Mouse (Mus musculus) left cerebral cortex, postnatal 10 days (tissue): ENCODE data around the gene Scd2. TPM values are rescaled to one million over a fixed set of nuclear protein-coding genes. Genes with fewer than 3 reads are reported as not detected.
"Not testable (repeated sequence)": the region's sequence is repeated elsewhere in the genome, so short reads cannot be mapped to it uniquely, and the experiment has no call there.

Experiments
- DNase-seq, 2 experiments: peaks; one replicate each; pipeline ENCODE4 v3.0.0; 2021 to 2022; ENCODE audit warnings: low spot score in 2 of 2, mixed read lengths in 1 of 2; ENCODE audit errors: extremely low spot score in 1 of 2
- intact Hi-C: fragments of 180-260 bp; cut with DNase I; formaldehyde crosslinking; loops from one replicate; pipeline ENCODE4 v1.15.1; 2025
- total RNA-seq, 2 experiments: library from RNA; stranded (reverse); gene quantifications; 2 replicates each; pipeline ENCODE4 v1.2.3; 2021

Scd2 gene
- 100 to 1,000 TPM; 603 to 619 TPM for total RNA-seq

DNA sequence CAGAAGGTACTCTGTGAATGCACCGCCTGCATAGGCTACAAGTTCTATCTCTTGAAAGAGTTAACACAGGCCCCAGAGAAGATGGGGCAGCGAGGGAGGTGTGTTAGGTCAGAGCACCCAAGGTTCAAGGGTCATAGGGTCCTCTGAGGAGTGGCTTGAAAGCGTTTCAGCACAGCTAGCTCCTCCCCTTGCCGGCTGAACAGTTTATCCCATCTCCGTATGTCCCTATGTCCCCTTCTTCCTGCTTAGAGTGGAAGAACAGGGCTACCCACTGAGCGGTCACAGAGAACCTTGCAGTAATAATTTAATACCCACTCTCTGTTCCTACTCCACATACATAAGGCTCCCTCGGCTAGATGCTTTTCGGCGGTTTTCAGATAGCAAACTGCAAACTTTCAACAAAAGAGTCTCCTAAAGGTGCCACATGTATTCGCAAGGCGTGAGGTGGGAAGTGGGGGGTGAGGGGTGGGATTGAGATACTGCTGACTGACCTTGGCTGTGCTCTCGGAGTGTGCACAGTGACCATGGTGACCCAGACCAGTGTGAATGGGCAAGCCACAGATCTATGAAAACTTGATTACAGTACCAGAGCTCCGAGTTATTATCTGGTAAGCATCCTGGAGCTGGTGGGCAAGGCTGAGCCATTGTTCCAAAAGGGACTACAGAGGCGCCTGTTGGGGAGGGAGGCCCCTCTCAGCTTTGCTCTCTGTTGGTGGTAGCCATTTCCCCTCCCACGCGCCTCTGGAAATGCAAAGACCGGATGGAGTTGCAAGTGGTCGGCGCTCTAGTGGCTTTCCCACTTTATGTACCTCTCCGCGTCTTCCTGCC is at the start of gene Scd2:
Gene Scd2 (plus strand): TSS at position 734 of the 828 bp plus-strand sequence.
- intact Hi-C loops = no loop called here
- DNase-seq = peak in 1 of 2 experiments; percentile 41

DNA sequence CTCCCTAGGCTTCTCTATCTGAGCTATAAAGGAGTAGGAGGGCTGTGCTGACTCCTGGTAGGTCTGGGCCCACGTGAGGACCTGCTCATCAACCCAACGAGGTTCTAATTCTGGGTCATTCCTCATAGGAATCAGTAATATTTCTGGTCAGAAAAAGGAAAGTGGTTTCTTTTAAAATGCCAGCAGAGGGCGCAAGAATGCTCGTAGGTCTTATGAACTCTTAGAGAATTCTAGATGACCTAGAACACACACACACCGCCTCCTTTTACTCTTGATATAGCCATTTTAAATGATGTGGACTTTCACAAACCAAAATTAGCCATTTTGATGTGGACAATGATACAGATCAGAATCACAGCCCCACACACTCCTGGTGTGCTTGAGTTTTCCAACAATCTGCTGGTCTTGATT is 47.7 kb upstream of the Scd2 start:
- intact Hi-C loops = no loop called here
- DNase-seq = peak in 1 of 2 experiments; percentile 43

DNA sequence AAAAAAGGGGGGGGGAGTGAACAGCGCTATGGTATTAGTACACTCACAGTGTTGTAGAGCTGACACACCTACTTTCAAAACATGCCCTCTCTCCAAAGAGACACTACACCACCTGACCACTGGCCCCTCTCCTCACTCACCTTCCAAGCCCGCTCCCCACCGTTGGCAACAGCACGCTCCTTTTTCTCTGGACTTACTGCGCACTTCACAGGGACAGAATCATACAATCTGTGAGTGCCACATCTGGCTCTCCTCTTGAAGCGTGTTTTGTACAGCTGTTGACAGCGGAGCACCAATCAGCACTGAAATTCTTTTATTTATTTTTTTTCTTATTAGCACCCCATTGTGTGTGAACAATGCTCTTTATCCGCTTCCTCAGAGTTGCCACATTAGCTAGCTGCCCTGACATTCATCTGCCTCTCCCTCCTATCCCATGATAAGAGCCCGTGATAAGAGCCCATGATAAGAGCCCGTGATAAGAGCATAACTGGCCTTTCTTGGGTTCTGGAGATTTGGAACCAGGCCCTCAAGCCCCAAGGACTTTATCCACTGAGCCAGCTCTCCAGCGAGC is 47.0 kb upstream of the Scd2 start:
- DNase-seq = no peak
- intact Hi-C loops = no loop called here

DNA sequence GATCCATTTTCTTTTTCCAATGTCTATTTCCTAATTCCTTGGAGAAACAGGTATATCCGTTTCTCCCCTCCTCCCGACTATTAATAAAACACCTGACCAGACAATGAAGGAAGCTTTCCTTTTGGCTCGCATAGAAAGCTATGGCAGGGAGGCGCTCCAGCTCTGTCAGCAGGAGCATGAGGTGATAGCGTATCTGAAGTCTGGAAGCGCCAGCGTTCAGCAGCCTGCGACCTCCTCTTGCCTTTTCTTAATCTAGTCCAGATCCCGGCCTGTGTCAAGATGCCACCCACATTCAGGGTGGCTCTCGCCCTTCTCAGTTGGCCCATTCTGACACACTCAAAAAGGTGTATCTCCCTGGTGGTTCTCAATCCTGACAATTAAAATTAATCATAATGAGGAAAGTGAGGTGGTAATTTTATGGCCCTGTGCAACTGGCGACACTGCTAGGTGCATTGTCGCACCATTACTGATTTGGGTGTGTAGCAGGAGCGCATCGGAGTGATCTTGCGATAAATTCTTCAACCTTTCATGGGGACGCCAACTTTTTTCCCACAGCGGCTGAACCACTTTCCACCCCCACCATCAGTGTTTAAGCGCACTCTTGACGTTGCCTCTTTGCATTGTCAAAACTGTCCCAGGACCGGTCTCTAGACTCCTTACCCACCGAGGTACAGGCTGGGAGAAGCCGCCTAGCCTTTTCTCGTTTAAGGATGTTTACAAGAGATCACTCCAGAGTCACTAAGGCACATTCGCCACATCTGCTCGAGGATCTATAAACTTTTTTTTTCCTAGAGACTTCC is 46.0 kb upstream of the Scd2 start:
- intact Hi-C loops = loop anchor here (1.0 kb wide), 1 partner anchor 47 kb away; no protein-coding TSS in a partner anchor
- DNase-seq = no peak

DNA sequence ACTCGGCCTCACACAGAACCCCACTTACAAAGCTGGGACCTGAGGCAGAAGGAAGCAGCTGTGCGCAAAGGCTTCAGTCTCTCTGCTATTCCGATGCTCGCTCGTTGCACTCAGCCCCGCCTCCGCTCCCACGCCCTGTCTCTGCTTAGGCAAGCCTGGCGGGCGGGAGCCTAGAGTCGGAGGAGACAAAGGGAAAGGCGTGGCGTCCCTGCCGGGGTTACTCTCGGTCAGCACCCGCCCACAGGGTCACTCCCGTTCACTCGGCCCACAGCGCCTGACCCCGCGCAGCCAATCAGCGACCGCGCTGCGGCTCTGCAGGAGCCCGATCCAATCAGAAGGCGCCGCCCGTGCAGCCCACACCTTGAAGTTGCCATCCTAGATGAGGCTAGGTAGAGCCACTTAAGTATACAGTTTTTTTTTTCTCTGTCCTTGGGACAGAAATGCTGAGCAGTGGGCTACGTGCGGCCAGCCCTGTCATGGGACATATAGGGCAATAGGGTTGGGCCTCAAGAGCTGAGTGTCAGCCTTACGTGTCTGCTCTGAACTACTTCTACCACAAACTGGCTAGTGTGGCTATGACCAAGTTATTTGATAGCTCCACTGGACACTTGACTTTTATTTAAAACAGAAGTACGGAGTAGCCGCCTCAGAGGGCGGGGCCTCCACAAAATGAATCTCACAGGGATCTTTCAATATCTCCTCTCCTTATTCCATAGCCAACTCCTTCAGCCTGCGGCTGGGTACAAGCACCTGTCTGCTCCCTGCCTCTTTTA is 45.2 kb upstream of the Scd2 start:
- peak; percentile 87 to 99 for DNase-seq
- intact Hi-C loops = loop anchor here (1.0 kb wide), 1 partner anchor 46 kb away; no protein-coding TSS in a partner anchor

DNA sequence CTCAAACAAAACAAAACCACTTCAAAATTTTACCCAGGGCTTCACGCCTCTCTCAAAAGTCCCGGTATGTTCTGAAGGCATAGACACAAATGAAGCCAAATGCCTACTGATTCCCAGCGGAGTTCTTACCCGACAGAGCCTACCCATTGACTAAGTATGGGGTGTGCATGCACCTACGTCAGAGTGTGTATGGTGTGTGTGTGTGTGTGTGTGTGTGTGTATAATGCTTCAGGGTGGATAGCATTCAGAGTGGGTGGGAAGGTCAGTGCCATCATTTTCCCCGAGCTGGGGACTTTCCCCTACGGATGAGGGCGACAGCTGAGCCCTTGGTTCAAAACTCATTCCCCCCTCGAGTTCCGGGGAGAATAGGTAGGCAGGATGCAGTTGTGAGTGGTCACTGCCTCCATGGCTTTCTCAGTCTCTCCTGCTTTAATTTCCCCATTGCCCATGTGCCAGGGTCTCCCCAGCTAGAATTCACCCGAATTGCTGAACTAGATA is 44.6 kb upstream of the Scd2 start:
- intact Hi-C loops = loop anchor here (1.0 kb wide), 1 partner anchor 45 kb away; no protein-coding TSS in a partner anchor
- DNase-seq = no peak

DNA sequence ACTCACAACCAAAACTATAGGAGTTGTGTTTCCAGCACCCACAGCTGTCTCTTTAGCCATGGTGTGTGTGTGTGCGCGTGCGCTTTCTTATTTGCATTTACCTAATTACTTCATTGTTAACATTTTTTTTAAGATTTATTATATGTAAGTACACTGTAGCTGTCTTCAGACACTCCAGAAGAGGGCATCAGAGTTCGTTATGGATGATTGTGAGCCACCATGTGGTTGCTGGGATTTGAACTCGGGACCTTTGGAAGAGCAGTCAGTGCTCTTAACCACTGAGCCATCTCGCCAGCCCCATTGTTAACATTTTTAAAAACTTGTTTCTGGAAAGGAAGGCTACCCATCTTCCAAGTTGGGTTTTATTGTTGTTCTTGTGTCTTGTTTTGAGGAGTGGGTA is 42.3 kb upstream of the Scd2 start:
- DNase-seq, intact Hi-C loops: not testable (repeated sequence)

DNA sequence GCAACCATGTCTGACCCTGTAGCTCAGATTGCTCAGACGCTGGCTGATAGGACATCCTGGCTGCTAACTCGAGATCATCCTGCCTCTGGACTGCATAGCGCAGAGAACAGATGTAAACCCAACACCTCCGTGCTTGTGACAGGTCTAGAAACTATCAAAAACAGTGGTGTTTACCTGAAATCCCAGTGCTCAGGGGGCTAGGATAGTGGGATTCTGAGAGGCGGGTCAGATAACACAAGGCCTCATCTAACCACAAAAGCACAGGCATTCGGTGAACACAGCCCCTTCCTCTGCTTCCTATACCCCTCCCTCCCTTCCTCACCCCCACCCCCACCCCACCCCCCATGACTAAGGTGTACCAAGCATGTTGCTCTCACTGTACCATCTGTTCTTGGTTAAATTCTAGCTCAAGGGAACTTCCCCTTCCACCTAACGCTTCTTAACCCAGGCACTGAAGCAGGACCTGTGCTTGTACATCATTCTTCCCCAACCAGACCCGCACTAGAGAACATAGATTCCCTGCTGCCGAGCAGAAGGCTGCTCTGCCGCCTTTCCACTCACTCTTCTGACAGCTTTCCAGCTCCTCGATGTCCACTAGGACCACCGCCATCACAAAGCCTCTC is 41.4 kb upstream of the Scd2 start:
- intact Hi-C loops = no loop called here
- no peak for DNase-seq

DNA sequence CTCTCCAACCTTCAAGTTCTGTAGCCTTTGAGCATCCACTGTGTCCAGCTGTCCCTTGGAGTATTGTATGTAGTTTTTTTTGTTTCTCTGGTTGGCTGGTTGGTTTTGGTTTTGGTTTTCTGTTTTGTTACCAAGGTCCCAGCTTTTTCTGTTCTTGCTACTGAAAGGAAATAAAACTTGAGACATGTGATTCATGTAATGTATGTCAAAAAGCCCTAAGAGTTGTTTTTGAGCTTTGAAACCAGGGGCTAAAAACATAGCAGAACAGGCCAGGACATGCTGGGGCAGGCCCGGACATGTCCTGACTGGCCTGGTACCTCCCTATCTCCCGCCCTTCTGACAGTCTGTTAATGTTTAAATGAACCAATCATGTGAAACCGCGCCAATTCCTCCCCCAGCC is 39.4 kb upstream of the Scd2 start:
- intact Hi-C loops, DNase-seq: not testable (repeated sequence)

DNA sequence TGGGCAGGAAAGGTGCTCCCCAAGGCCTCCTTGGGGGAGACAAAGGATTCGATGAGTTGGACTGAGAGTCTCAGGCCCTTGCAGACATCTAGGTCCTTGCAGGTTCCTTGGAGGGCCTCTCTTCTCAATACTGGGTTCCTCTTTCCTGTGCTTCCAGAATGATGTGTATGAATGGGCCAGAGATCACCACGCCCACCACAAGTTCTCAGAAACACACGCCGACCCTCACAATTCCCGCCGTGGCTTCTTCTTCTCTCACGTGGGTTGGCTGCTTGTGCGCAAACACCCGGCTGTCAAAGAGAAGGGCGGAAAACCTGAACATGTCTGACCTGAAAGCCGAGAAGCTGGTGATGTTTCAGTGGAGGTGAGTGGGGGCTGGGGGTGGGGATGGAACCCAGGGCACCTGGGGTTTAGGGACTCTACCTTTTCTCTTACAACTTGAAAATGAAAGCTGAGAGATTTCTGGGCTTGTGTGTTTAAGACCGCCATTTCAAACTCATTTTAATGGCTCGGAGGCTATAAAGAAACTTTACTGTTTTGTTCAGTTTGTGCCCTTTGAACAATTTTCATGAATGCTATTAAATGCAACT is 36.0 kb upstream of the Scd2 start:
- no peak for DNase-seq
- intact Hi-C loops = no loop called here

DNA sequence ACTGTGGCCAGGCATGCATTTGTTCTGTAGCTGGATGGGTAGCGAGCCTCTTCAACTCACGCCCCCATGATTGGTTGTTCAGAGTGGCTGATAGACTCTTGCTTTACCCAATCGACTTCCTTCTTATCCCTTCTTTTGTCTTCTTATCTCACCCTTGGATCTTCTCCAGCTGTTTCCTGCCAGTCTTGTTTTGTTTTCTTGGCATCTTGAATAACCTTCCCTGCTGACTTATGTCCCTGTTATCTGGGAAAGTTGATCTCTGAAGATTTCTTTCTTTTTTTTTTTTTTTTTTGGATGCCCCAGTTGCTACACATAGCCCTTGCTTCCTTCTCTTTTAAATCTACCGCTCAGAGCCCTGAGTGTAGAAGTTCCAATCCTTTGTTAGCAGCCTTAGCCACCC is 34.0 kb upstream of the Scd2 start:
- DNase-seq = no peak
- intact Hi-C loops = no loop called here

DNA sequence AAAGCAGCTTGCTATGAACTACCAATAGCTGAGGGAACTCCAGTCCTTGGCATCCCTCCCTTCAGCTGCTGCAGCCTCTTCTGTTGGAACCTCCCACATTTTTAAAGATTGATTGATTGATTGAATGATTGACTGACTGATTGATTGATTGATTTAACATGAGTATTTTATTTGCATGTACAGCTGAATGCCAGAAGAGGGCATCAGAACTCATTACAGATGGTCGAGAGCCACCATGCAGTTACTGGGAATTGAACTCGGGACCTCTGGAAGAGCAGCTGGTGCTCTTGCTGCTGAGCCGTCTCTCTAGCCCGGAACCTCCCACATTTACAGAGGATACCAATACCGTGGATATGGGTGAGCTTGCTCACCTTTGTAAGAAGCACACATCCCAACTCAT is 33.0 kb upstream of the Scd2 start:
- intact Hi-C loops = no loop called here
- DNase-seq = no peak

DNA sequence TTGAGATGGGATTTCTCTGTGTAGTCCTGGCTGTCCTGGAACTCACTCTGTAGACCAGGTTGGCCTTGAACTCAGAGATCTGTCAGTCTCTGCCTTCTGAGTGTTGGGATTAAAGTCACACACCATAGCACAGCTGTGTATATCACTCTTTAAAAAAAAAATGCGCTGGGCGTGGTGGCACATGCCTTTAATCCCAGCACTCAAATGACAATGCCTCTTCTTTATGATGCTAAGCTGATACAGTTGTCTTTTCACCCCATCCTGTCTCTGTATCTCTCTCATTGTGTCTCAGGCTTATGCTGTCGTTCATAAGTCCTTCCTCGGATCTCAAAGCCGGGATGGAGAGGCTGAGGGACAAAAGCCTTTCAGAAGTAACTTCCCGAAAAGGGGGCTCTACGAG is 31.7 kb upstream of the Scd2 start:
- intact Hi-C loops = no loop called here
- no peak for DNase-seq

DNA sequence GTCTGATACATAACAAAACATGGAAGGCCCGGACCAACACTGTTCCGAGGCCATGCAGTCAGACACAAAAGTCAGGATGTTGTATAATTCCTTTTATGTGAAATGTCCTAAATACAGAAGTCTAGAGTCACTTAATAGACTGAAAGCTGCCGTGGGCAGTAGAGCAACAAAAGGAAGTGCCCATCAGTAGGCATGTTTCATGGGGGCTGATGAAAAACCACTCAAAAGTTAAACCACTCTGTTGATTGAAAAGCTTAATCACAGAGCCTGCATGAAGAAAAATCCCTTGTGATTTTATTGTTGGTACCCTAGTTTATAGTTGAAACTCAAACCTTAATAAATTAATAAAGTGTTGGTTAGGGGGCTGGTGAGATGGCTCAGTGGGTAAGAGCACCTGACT is 29.9 kb upstream of the Scd2 start:
- no peak for DNase-seq
- intact Hi-C loops = no loop called here

DNA sequence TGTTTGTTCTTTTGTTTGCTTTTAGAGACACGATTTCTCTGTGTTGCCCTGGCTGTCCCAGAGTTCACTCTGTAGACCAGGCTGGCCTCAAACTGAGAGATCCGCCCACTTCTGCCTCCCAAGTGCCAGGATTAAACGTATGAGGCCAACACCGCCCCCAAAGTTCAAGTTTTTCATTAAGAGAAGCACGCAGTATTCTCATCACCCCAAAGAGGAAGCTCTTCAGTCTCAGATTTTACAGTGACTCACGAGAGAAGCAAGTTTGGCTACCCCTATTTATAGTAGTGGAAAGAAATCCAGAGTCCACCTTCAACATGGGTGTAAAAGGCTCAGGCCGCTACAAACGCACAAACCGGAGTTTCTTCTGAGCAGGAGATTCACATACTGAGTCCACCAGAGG is 29.2 kb upstream of the Scd2 start:
- DNase-seq = no peak
- intact Hi-C loops = no loop called here

DNA sequence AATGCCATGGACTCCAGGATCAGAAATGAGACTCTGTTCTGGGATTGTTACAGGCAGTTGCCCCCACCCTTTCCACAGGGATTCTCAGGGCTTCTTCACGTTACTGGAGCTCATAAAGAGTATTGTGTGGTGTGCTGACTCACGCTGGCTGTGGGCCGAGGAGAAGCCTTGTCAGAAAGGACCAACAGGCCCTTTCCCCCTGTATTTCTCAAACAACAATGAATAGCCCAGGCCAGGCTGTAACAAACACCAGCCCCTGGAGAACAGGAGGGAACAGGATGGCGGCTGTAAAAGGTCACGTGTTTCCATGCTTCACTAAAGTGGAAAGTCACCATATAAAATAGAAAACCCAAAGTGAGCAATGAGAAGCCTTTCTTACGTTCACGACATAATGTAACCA is 28.2 kb upstream of the Scd2 start:
- no peak for DNase-seq
- intact Hi-C loops = no loop called here

DNA sequence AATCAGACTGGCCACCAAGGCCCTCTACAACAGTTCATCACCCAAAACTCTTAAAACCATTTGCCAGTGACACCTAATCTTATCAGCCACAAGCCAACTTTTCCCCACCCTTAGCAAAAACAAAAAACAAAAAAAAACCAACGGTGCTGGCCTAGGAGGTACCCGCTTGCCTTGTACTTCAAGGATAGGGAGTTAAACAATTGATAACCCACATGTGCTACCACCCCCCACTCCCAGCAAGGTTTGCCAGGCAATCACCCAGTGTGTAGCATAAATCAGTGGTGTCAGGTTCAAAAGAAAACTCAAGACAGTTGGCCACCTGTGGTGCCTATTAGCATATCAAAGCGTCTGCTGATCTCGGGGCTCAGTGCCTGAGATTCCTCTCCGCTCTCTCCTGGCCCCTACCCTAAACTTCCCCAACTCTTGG is 27.6 kb upstream of the Scd2 start:
- intact Hi-C loops = loop anchor here (2.0 kb wide), 1 partner anchor 29 kb away; no protein-coding TSS in a partner anchor
- no peak for DNase-seq

DNA sequence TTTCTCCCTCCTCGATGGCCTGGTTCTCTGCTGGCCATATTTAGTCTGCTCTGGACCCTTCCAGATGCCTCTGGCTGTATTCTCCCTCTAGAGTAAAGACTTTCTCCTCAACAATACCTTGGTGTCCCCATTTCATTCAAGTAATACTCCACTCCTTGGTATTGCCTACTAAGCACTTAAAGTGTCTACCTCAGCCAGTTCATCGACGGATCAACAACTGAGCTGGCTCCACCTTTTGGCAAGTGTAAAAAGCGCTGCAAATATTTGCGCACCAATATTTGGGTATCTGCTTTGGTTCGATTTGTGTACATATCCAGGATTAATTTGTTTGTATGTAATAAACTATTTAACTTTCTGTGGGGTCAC is 27.0 kb upstream of the Scd2 start:
- DNase-seq = no peak
- intact Hi-C loops = loop anchor here (2.0 kb wide), 1 partner anchor 28 kb away; no protein-coding TSS in a partner anchor
